In genomic region chr10:41586947-41587852, GRCm38 (mm10) we compare ENCODE assay signal across 26 mouse cellular contexts.
A peak's percentile ranks its signal among the peaks of the same experiment; 100 is the strongest.
DNase-seq lines count a peak whose midpoint lies in the region; ATAC-seq lines count a peak whose summit lies in the region.
"Had no signal": no experiment of that assay in that cellular context is flagged by ENCODE, and none has a peak within 500 bp of the region (broad histone marks: within the 10 kb centered on the region; RNA-seq: fewer than 3 reads in every experiment).

No protein-coding gene starts in this region.

- no peak overlapping the region for H3K9ac ChIP-seq in midbrain, embryonic 11.5 days (ENCODE audit: low read length)
- no peak overlapping the region for H3K9ac ChIP-seq in forebrain, embryonic 12.5 days
- H3K9ac ChIP-seq: embryonic facial prominence, embryonic 15.5 days; heart, embryonic 15.5 days; hindbrain, embryonic 14.5 days; limb, embryonic 13.5 days; liver, embryonic 12.5 days; midbrain, embryonic 12.5 days had no signal

- no peak overlapping the region for H3K27ac ChIP-seq in midbrain, embryonic 11.5 days (ENCODE audit: low read depth, low read length)
- no peak overlapping the region for H3K27ac ChIP-seq in forebrain, embryonic 12.5 days
- H3K27ac ChIP-seq: embryonic facial prominence, embryonic 15.5 days; heart, embryonic 15.5 days; hindbrain, embryonic 14.5 days; layer of hippocampus, adult 2 months; limb, embryonic 13.5 days; liver, embryonic 12.5 days; midbrain, embryonic 12.5 days had no signal

- H3K4me1 ChIP-seq in midbrain, embryonic 11.5 days (ENCODE audit: control insufficient read depth, insufficient read depth, low read length): 0 out of 2 replicates have a peak, but pooled peaks cover 3% of the 10 kb centered on the region
- peaks cover 7% of the 10 kb centered on the region for H3K4me1 ChIP-seq in forebrain, embryonic 12.5 days
- H3K4me1 ChIP-seq: liver, embryonic 12.5 days had no signal

- no peak overlapping the region for H3K4me3 ChIP-seq in midbrain, embryonic 11.5 days (ENCODE audit: low read depth, low read length)
- H3K4me3 ChIP-seq in forebrain, embryonic 12.5 days (replicated peaks): no peak overlapping the region
- H3K4me3 ChIP-seq: embryonic facial prominence, embryonic 15.5 days; heart, embryonic 15.5 days; layer of hippocampus, adult 2 months; limb, embryonic 13.5 days; liver, embryonic 12.5 days; midbrain, embryonic 12.5 days had no signal

- no peaks in the 10 kb centered on the region for H3K36me3 ChIP-seq in midbrain, embryonic 11.5 days (ENCODE audit: control insufficient read depth, insufficient read depth, low read length)
- H3K36me3 ChIP-seq in forebrain, embryonic 12.5 days (replicated peaks): no peaks in the 10 kb centered on the region
- H3K36me3 ChIP-seq: embryonic facial prominence, embryonic 15.5 days; G1E; heart, embryonic 15.5 days; limb, embryonic 13.5 days; liver, embryonic 12.5 days; midbrain, embryonic 12.5 days had no signal

- no peaks in the 10 kb centered on the region for H3K27me3 ChIP-seq in midbrain, embryonic 11.5 days (ENCODE audit: control insufficient read depth, insufficient read depth, low read length)
- H3K27me3 ChIP-seq in forebrain, embryonic 12.5 days: no peaks in the 10 kb centered on the region
- H3K27me3 ChIP-seq: CH12.LX; embryonic facial prominence, embryonic 15.5 days; heart, embryonic 15.5 days; limb, embryonic 13.5 days; liver, embryonic 12.5 days; midbrain, embryonic 12.5 days had no signal

- H3K4me2 ChIP-seq in midbrain, embryonic 11.5 days: no peak overlapping the region
- no peak overlapping the region for H3K4me2 ChIP-seq in forebrain, embryonic 12.5 days
- H3K4me2 ChIP-seq: embryonic facial prominence, embryonic 15.5 days; heart, embryonic 15.5 days; hindbrain, embryonic 14.5 days; limb, embryonic 13.5 days; liver, embryonic 12.5 days; midbrain, embryonic 12.5 days had no signal

- 89% methylated on average over 18 of the region's 18 CpGs for WGBS in midbrain, embryonic 11.5 days
- whole genome bisulfite sequencing in forebrain, embryonic 12.5 days: 91% methylated on average over 18 of the region's 18 CpGs

- ATAC-seq in granulocyte monocyte progenitor cell, adult 5-6 weeks (replicated peaks; ENCODE audit: poor library complexity, severe bottlenecking): peak; percentile 72
- ATAC-seq in midbrain, embryonic 11.5 days (ENCODE audit: low FRiP score): no peak
- no peak for ATAC-seq in forebrain, embryonic 12.5 days (ENCODE audit: low FRiP score)
- ATAC-seq: activated CD4-positive, CD25-positive, alpha-beta regulatory T cell, adult 4 months; forebrain, embryonic 16.5 days; liver, embryonic 12.5 days had no signal

- DNase-seq in adrenal gland, adult 2 months: peak; percentile 43
- no peak for DNase-seq in adrenal gland, postnatal 10 days
- peak; percentile 62 for DNase-seq in 416B (ENCODE audit: low read depth)
- DNase-seq in retina, postnatal 1 day: peak; percentile 37
- DNase-seq in midbrain, embryonic 11.5 days (ENCODE audit: low spot score, missing footprints): no peak
- no peak for DNase-seq in spleen, postnatal 36 days (ENCODE audit: low spot score in 2 of 2)
- DNase-seq: cerebellum, adult 9-10 months; gastrocnemius, postnatal 36 days; heart, postnatal 4 days; kidney, postnatal 25 days; lung, adult 18-20 months; lung, postnatal 10 days; thymus, postnatal 14 days had no signal

- H3K9me3 ChIP-seq in midbrain, embryonic 11.5 days (ENCODE audit: control insufficient read depth, low read length): no peaks in the 10 kb centered on the region
- no peaks in the 10 kb centered on the region for H3K9me3 ChIP-seq in forebrain, embryonic 12.5 days
- H3K9me3 ChIP-seq: embryonic facial prominence, embryonic 15.5 days; G1E; heart, embryonic 15.5 days; limb, embryonic 13.5 days; liver, embryonic 12.5 days; midbrain, embryonic 12.5 days had no signal

Comparison
In these comparisons a context has a peak if more than half of its experiments do, and no peak if none do; other contexts are left out.
1. DNase-seq: peak in adrenal gland, adult 2 months (single experiment), 416B (single experiment) and retina, postnatal 1 day (single experiment); none in adrenal gland, postnatal 10 days (single experiment), midbrain, embryonic 11.5 days (single experiment) and spleen, postnatal 36 days (0 of 2).